Mouse (Mus musculus) lung, embryonic 15.5 days (tissue): ENCODE data around the gene Trappc3l. TPM values are rescaled to one million over a fixed set of nuclear protein-coding genes. Genes with fewer than 3 reads are reported as not detected.
"Not testable (repeated sequence)": the region's sequence is repeated elsewhere in the genome, so short reads cannot be mapped to it uniquely, and the experiment has no call there.

Source experiments
- ATAC-seq: fragments of 200-750 bp; cut with Nextera tagmentation; 2 replicates; pipeline ENCODE4 v1.8.0; 2017; ENCODE audit warnings: moderate number of reproducible peaks, borderline replicate concordance; ENCODE audit not compliant: low FRiP score, low TSS enrichment; ENCODE audit errors: extremely low read depth
- H3K27ac ChIP-seq: fragments of 300-500 bp; sonication (generic); 2 replicates; pipeline ENCODE4 v1.5.1; 2015; ENCODE audit warnings: moderate library complexity, mild to moderate bottlenecking, inconsistent platforms
- H3K27me3 ChIP-seq: fragments of 300-500 bp; sonication (generic); 2 replicates; pipeline ENCODE4 v1.6.1; 2015; ENCODE audit warnings: inconsistent platforms
- H3K36me3 ChIP-seq: fragments of 300-500 bp; sonication (generic); 2 replicates; pipeline ENCODE4 v1.6.1; 2015; ENCODE audit warnings: inconsistent platforms
- H3K4me1 ChIP-seq: fragments of 300-500 bp; sonication (generic); 2 replicates; pipeline ENCODE4 v1.6.1; 2015; ENCODE audit warnings: inconsistent platforms
- H3K4me2 ChIP-seq: fragments of 300-500 bp; sonication (generic); 2 replicates; pipeline ENCODE4 v1.6.1; 2015; ENCODE audit warnings: inconsistent platforms, mild to moderate bottlenecking, moderate library complexity
- H3K4me3 ChIP-seq: fragments of 300-500 bp; sonication (generic); 2 replicates; pipeline ENCODE4 v1.5.1; 2015; ENCODE audit warnings: mild to moderate bottlenecking, inconsistent platforms
- H3K9ac ChIP-seq: fragments of 300-500 bp; sonication (generic); 2 replicates; pipeline ENCODE4 v1.6.1; 2015; ENCODE audit warnings: inconsistent platforms
- H3K9me3 ChIP-seq: fragments of 300-500 bp; sonication (generic); 2 replicates; pipeline ENCODE4 v1.6.1; 2016; ENCODE audit warnings: inconsistent platforms
- WGBS: fragments of 180-500 bp; shearing (Covaris S2); methylation state at CpG from one replicate; pipeline ENCODE4 v1.1.7; 2015; 5-methylcytosine and 5-hydroxymethylcytosine counted together
- polyA plus RNA-seq: library from polyadenylated mRNA; unstranded; fragments of >200 nt; fragmentation: Nextera tagmentation; extraction: Ambion mirVana; gene quantifications from 2 replicates; pipeline ENCODE4 v1.2.1, GENCODE M21; 2015

Gene Trappc3l
- not detected in 2 replicates for polyA plus RNA-seq

- Histone ChIP-seq H3K9ac (no peak within 1 kb of the TSS), H3K9me3 (no peaks in the 10 kb centered on the region), H3K4me3 (no peak within 1 kb of the TSS), H3K36me3 (no peaks in the 10 kb centered on the region), H3K27ac (no peak within 1 kb of the TSS), H3K27me3 (no peaks in the 10 kb centered on the region), H3K4me2 (no peak within 1 kb of the TSS), H3K4me1 (no peaks in the 10 kb centered on the region)
- ATAC-seq: no peak
- 85% methylated on average over 3 of the region's 3 CpGs for whole genome bisulfite sequencing
Measured at GRCm38 (mm10) chr10:34037401-34037800, at the start of gene Trappc3l. TSS of gene Trappc3l (plus strand) at chr10:34037597.

- H3K27me3 ChIP-seq, H3K4me2 ChIP-seq, H3K4me1 ChIP-seq, H3K27ac ChIP-seq, H3K9me3 ChIP-seq, H3K4me3 ChIP-seq, H3K9ac ChIP-seq, ATAC-seq: not testable (repeated sequence)
- WGBS: 89% methylated on average over 6 of the region's 8 CpGs
- peaks cover 53% of the 10 kb centered on the region for H3K36me3 ChIP-seq
Measured at GRCm38 (mm10) chr10:33996686-33997085, 40.7 kb upstream of the Trappc3l start.

- Histone ChIP-seq H3K4me1 (no peaks in the 10 kb centered on the region), H3K9ac (no peak overlapping the region), H3K4me2 (no peak overlapping the region), H3K27ac (no peak overlapping the region), H3K36me3 (peaks cover 62% of the 10 kb centered on the region), H3K27me3 (no peaks in the 10 kb centered on the region), H3K4me3 (no peak overlapping the region), H3K9me3 (no peaks in the 10 kb centered on the region)
- no peak for ATAC-seq
Measured at GRCm38 (mm10) chr10:33998397-33998796, 39.0 kb upstream of the Trappc3l start.

- no peak for ATAC-seq
- Histone ChIP-seq H3K27ac (no peak overlapping the region), H3K9me3 (no peaks in the 10 kb centered on the region), H3K4me3 (no peak overlapping the region), H3K4me2 (no peak overlapping the region), H3K9ac (no peak overlapping the region), H3K4me1 (no peaks in the 10 kb centered on the region), H3K36me3 (peaks cover 14% of the 10 kb centered on the region), H3K27me3 (no peaks in the 10 kb centered on the region)
- WGBS: 86% methylated on average over 4 of the region's 4 CpGs
Measured at GRCm38 (mm10) chr10:34012581-34012980, 24.8 kb upstream of the Trappc3l start.

- 89% methylated on average over 2 of the region's 2 CpGs for WGBS
- H3K9me3 ChIP-seq: no peaks in the 10 kb centered on the region
- ATAC-seq: no peak
Measured at GRCm38 (mm10) chr10:34013241-34013640, 24.2 kb upstream of the Trappc3l start.

GRCm38 (mm10) chr10:34018746-34019301, 18.6 kb upstream of the Trappc3l start:
- ATAC-seq: no peak
- H3K9me3 ChIP-seq: no peaks in the 10 kb centered on the region
- H3K4me2 ChIP-seq: peak overlapping the region; percentile 60
- peak overlapping the region; percentile 74 for H3K4me3 ChIP-seq
- H3K27me3 ChIP-seq: no peaks in the 10 kb centered on the region
- H3K27ac ChIP-seq: peak overlapping the region; percentile 93
- peak overlapping the region; percentile 64 for H3K9ac ChIP-seq
- H3K36me3 ChIP-seq: no peaks in the 10 kb centered on the region
- H3K4me1 ChIP-seq: peaks cover 12% of the 10 kb centered on the region
- under 1% methylated on average over 21 of the region's 21 CpGs for WGBS

More at GRCm38 (mm10) chr10:34013241-34013640, 24.2 kb upstream of the Trappc3l start:
- H3K27me3 ChIP-seq: no peaks in the 10 kb centered on the region
- no peak overlapping the region for H3K4me2 ChIP-seq
- peaks cover 6% of the 10 kb centered on the region for H3K4me1 ChIP-seq
- H3K9ac ChIP-seq: no peak overlapping the region
- H3K4me3 ChIP-seq: no peak overlapping the region
- no peak overlapping the region for H3K27ac ChIP-seq
- peaks cover 10% of the 10 kb centered on the region for H3K36me3 ChIP-seq

GRCm38 (mm10) chr10:34019302-34020075, 17.9 kb upstream of the Trappc3l start, which contains the start of gene Rwdd1:
TSS of gene Rwdd1 (minus strand) at chr10:34019624.
- peaks cover 12% of the 10 kb centered on the region for H3K4me1 ChIP-seq
- peak within 1 kb of the TSS; percentile 60 for H3K4me2 ChIP-seq
- H3K36me3 ChIP-seq: no peaks in the 10 kb centered on the region
- peak within 1 kb of the TSS; percentile 93 for H3K27ac ChIP-seq
- ATAC-seq: peak; percentile 100
- under 1% methylated on average over 82 of the region's 82 CpGs for WGBS
- H3K27me3 ChIP-seq: no peaks in the 10 kb centered on the region
- no peaks in the 10 kb centered on the region for H3K9me3 ChIP-seq
- peak within 1 kb of the TSS; percentile 74 for H3K4me3 ChIP-seq
- H3K9ac ChIP-seq: peak within 1 kb of the TSS; percentile 64

GRCm38 (mm10) chr10:34030322-34030721, 7.1 kb upstream of the Trappc3l start:
- ATAC-seq: no peak
- WGBS: 53% methylated on average over 5 of the region's 5 CpGs
- H3K36me3 ChIP-seq: no peaks in the 10 kb centered on the region
- H3K9me3 ChIP-seq: no peaks in the 10 kb centered on the region
- H3K4me3 ChIP-seq: no peak overlapping the region
- H3K4me1 ChIP-seq: no peaks in the 10 kb centered on the region
- H3K9ac ChIP-seq: no peak overlapping the region
- no peak overlapping the region for H3K27ac ChIP-seq
- no peaks in the 10 kb centered on the region for H3K27me3 ChIP-seq
- H3K4me2 ChIP-seq: no peak overlapping the region

GRCm38 (mm10) chr10:34033630-34034305, 3.6 kb upstream of the Trappc3l start:
- Histone ChIP-seq H3K27me3 (no peaks in the 10 kb centered on the region), H3K36me3 (no peaks in the 10 kb centered on the region), H3K9me3 (no peaks in the 10 kb centered on the region), H3K27ac (no peak overlapping the region), H3K4me3 (no peak overlapping the region), H3K4me2 (peak overlapping the region; percentile 48), H3K9ac (no peak overlapping the region), H3K4me1 (no peaks in the 10 kb centered on the region)
- WGBS: 15% methylated on average over 22 of the region's 22 CpGs
- ATAC-seq: peak; percentile 82; the same call in 1 of the 2 replicates

GRCm38 (mm10) chr10:34036587-34036986, 810 bp upstream of the Trappc3l start:
- Histone ChIP-seq H3K36me3 (no peaks in the 10 kb centered on the region), H3K4me2 (no peak overlapping the region), H3K9ac (no peak overlapping the region), H3K27me3 (no peaks in the 10 kb centered on the region), H3K4me3 (no peak overlapping the region), H3K27ac (no peak overlapping the region), H3K9me3 (no peaks in the 10 kb centered on the region), H3K4me1 (no peaks in the 10 kb centered on the region)
- WGBS: 11% methylated on average over 5 of the region's 5 CpGs
- peak; percentile 70 for ATAC-seq

GRCm38 (mm10) chr10:34044210-34044609, 6.8 kb downstream of the Trappc3l start, which contains the start of gene Calhm4:
TSS of gene Calhm4 (minus strand) at chr10:34044310.
- no peak for ATAC-seq
- H3K36me3 ChIP-seq: no peaks in the 10 kb centered on the region
- H3K4me2 ChIP-seq: no peak within 1 kb of the TSS
- no peak within 1 kb of the TSS for H3K4me3 ChIP-seq
- WGBS: 71% methylated on average over 5 of the region's 5 CpGs
- no peak within 1 kb of the TSS for H3K9ac ChIP-seq
- H3K9me3 ChIP-seq: no peaks in the 10 kb centered on the region
- no peaks in the 10 kb centered on the region for H3K4me1 ChIP-seq
- no peak within 1 kb of the TSS for H3K27ac ChIP-seq
- H3K27me3 ChIP-seq: no peaks in the 10 kb centered on the region

- no peak overlapping the region for H3K4me2 ChIP-seq
- H3K36me3 ChIP-seq: no peaks in the 10 kb centered on the region
- no peaks in the 10 kb centered on the region for H3K4me1 ChIP-seq
- no peak overlapping the region for H3K9ac ChIP-seq
- no peak for ATAC-seq
- no peak overlapping the region for H3K27ac ChIP-seq
- no peak overlapping the region for H3K4me3 ChIP-seq
- no peaks in the 10 kb centered on the region for H3K27me3 ChIP-seq
- no peaks in the 10 kb centered on the region for H3K9me3 ChIP-seq
- WGBS: 70% methylated on average over 2 of the region's 2 CpGs
Measured at GRCm38 (mm10) chr10:34053987-34054386, 16.6 kb downstream of the Trappc3l start.
